Mouse (Mus musculus) liver, embryonic 13.5 days (tissue): ENCODE measurements around the gene Ldb3. TPM values are rescaled to one million over a fixed set of nuclear protein-coding genes. Genes with fewer than 3 reads are reported as not detected.

Experiments
- ATAC-seq: fragments of 200-750 bp; cut with Nextera tagmentation; 2 replicates; pipeline ENCODE4 v1.8.0; 2017; ENCODE audit warnings: low read depth, mild to moderate bottlenecking, moderate number of reproducible peaks, moderate library complexity
- DNase-seq: peaks from one replicate; pipeline ENCODE4 v3.0.0; 2022
- H3K27ac ChIP-seq: fragments of 300-500 bp; sonication (generic); 2 replicates; pipeline ENCODE4 v1.5.1; 2015; ENCODE audit warnings: moderate library complexity, mild to moderate bottlenecking, inconsistent platforms
- H3K27me3 ChIP-seq: fragments of 300-500 bp; sonication (generic); 2 replicates; pipeline ENCODE4 v1.6.1; 2015; ENCODE audit warnings: mild to moderate bottlenecking, inconsistent platforms
- H3K36me3 ChIP-seq: fragments of 300-500 bp; sonication (generic); 2 replicates; pipeline ENCODE4 v1.6.1; 2015; ENCODE audit warnings: mild to moderate bottlenecking, inconsistent platforms
- H3K4me1 ChIP-seq: fragments of 300-500 bp; sonication (generic); replicated peaks from 2 replicates; pipeline ENCODE4 v1.6.1; 2015; ENCODE audit warnings: inconsistent platforms
- H3K4me2 ChIP-seq: fragments of 300-500 bp; sonication (generic); 2 replicates; pipeline ENCODE4 v1.6.1; 2015; ENCODE audit warnings: inconsistent platforms, mild to moderate bottlenecking, moderate library complexity
- H3K4me3 ChIP-seq: fragments of 300-500 bp; sonication (generic); replicated peaks from 2 replicates; pipeline ENCODE4 v1.5.1; 2015; ENCODE audit warnings: mild to moderate bottlenecking, inconsistent platforms
- H3K9ac ChIP-seq: fragments of 300-500 bp; sonication (generic); 2 replicates; pipeline ENCODE4 v1.6.1; 2015; ENCODE audit warnings: mild to moderate bottlenecking, inconsistent platforms
- H3K9me3 ChIP-seq: fragments of 300-500 bp; sonication (generic); replicated peaks from 2 replicates; pipeline ENCODE4 v1.6.1; 2016; ENCODE audit warnings: inconsistent platforms
- WGBS: fragments of 180-500 bp; shearing (Covaris S2); methylation state at CpG from one replicate; pipeline ENCODE4 v1.1.7; 2015; ENCODE audit not compliant: insufficient replicate concordance; 5-methylcytosine and 5-hydroxymethylcytosine counted together
- polyA plus RNA-seq: library from polyadenylated mRNA; unstranded; fragments of >200 nt; fragmentation: Nextera tagmentation; extraction: Ambion mirVana; gene quantifications from 2 replicates; pipeline ENCODE4 v1.2.1, GENCODE M21; 2015

Ldb3 gene
- polyA plus RNA-seq, 1 experiment from 2014 or later: 0.54 TPM

- ATAC-seq (no peak), DNase-seq (no peak)
- WGBS: 51% methylated on average over 2 of the region's 2 CpGs
Observed at GRCm38 (mm10) chr14:34492688-34493087, 95.8 kb downstream of the Ldb3 start.

GRCm38 (mm10) chr14:34490965-34491364, 97.5 kb downstream of the Ldb3 start:
- no peak overlapping the region for H3K4me3 ChIP-seq
- no peak overlapping the region for H3K9ac ChIP-seq
- H3K4me2 ChIP-seq: no peak overlapping the region
- 0 out of 2 replicates have a peak, but pooled peaks cover 2% of the 10 kb centered on the region for H3K27me3 ChIP-seq
- H3K9me3 ChIP-seq: no peaks in the 10 kb centered on the region
- H3K4me1 ChIP-seq: peaks cover 11% of the 10 kb centered on the region; the same call in 1 of the 2 replicates
- 48% methylated on average over 1 of the region's 1 CpGs for WGBS
- no peak overlapping the region for H3K27ac ChIP-seq
- DNase-seq (no peak), ATAC-seq (no peak)
- no peaks in the 10 kb centered on the region for H3K36me3 ChIP-seq

More at GRCm38 (mm10) chr14:34492688-34493087, 95.8 kb downstream of the Ldb3 start:
- Histone ChIP-seq H3K27me3 (peaks cover 7% of the 10 kb centered on the region; the same call in 1 of the 2 replicates), H3K27ac (no peak overlapping the region), H3K4me1 (peaks cover 10% of the 10 kb centered on the region; the same call in 1 of the 2 replicates), H3K4me2 (no peak overlapping the region), H3K9ac (no peak overlapping the region), H3K9me3 (no peaks in the 10 kb centered on the region), H3K36me3 (no peaks in the 10 kb centered on the region), H3K4me3 (no peak overlapping the region)

GRCm38 (mm10) chr14:34489928-34490327, 98.6 kb downstream of the Ldb3 start:
- no peak for ATAC-seq

GRCm38 (mm10) chr14:34486169-34486568, 102.3 kb downstream of the Ldb3 start:
- Histone ChIP-seq H3K27ac (no peak overlapping the region), H3K27me3 (0 out of 2 replicates have a peak, but pooled peaks cover 2% of the 10 kb centered on the region), H3K9me3 (no peaks in the 10 kb centered on the region), H3K4me1 (peaks cover 17% of the 10 kb centered on the region; the same call in 1 of the 2 replicates), H3K4me3 (no peak overlapping the region), H3K4me2 (no peak overlapping the region), H3K9ac (no peak overlapping the region), H3K36me3 (no peaks in the 10 kb centered on the region)
- ATAC-seq (no peak), DNase-seq (no peak)
- WGBS: 58% methylated on average over 8 of the region's 8 CpGs

More at GRCm38 (mm10) chr14:34489928-34490327, 98.6 kb downstream of the Ldb3 start:
- 33% methylated on average over 2 of the region's 2 CpGs for WGBS
- Histone ChIP-seq H3K4me2 (no peak overlapping the region), H3K27me3 (0 out of 2 replicates have a peak, but pooled peaks cover 2% of the 10 kb centered on the region), H3K4me3 (no peak overlapping the region), H3K36me3 (no peaks in the 10 kb centered on the region), H3K9me3 (no peaks in the 10 kb centered on the region), H3K4me1 (peaks cover 16% of the 10 kb centered on the region; the same call in 1 of the 2 replicates), H3K27ac (0 out of 2 replicates have a peak overlapping the region, but pooled peaks have one; percentile 42), H3K9ac (no peak overlapping the region)
- no peak for DNase-seq

GRCm38 (mm10) chr14:34483469-34484341, 104.8 kb downstream of the Ldb3 start:
- no peaks in the 10 kb centered on the region for H3K9me3 ChIP-seq
- H3K27me3 ChIP-seq: no peaks in the 10 kb centered on the region
- peaks cover 13% of the 10 kb centered on the region; the same call in 1 of the 2 replicates for H3K4me1 ChIP-seq
- no peaks in the 10 kb centered on the region for H3K36me3 ChIP-seq
- H3K4me2 ChIP-seq: no peak overlapping the region
- no peak for DNase-seq
- ATAC-seq: no peak
- H3K9ac ChIP-seq: no peak overlapping the region
- no peak overlapping the region for H3K27ac ChIP-seq
- H3K4me3 ChIP-seq: no peak overlapping the region
- WGBS: 68% methylated on average over 6 of the region's 6 CpGs

Other genes with a start within 250 kb of the Ldb3 start
- gene Fam25c, start 233.2 kb downstream of the Ldb3 start, polyA plus RNA-seq: not detected in 2 replicates
- 0.28 and 0.52 TPM in 2 replicates for gene Sncg, start 213.9 kb downstream of the Ldb3 start, polyA plus RNA-seq
- gene Mmrn2, start 213.2 kb downstream of the Ldb3 start, polyA plus RNA-seq: 2.6 and 3.0 TPM in 2 replicates
- 3.4 and 5.0 TPM in 2 replicates for gene Bmpr1a, start 85.3 kb downstream of the Ldb3 start, polyA plus RNA-seq
- not detected in 2 replicates for gene 9230112D13Rik, start 65.9 kb downstream of the Ldb3 start, polyA plus RNA-seq
- gene Opn4, start 11.5 kb upstream of the Ldb3 start, polyA plus RNA-seq: not detected in 2 replicates
- gene Wapl, start 85.2 kb upstream of the Ldb3 start, polyA plus RNA-seq: 24.9 and 30.0 TPM in 2 replicates
- gene Grid1, start 231.4 kb upstream of the Ldb3 start, polyA plus RNA-seq: 0.07 and 0.15 TPM in 2 replicates